Mouse (Mus musculus): Measurements from ENCODE around the gene Colec11.

- no peak for TF ChIP-seq CTCF (IDR thresholded peaks at IDR 0.05; ENCODE audit: low read depth)
- TF ChIP-seq EP300 (IDR thresholded peaks at IDR 0.05; ENCODE audit: low read depth) = no peak
Observed at GRCm38 (mm10) chr12:28623195-28623594, at the start of gene Colec11.

All from liver, postnatal 0 days (tissue).